Mouse (Mus musculus) heart, embryonic 14.5 days (tissue): ENCODE data around the gene Slc1a4. TPM values are rescaled to one million over a fixed set of nuclear protein-coding genes. Genes with fewer than 3 reads are reported as not detected.

Experiments
- ATAC-seq: fragments of 200-750 bp; cut with Nextera tagmentation; 2 replicates; pipeline ENCODE4 v1.8.0; 2017; ENCODE audit warnings: low read depth, moderate TSS enrichment; ENCODE audit not compliant: insufficient number of reproducible peaks, insufficient read depth, low FRiP score
- H3K27ac ChIP-seq, 2 experiments: fragments of 200-500 bp in 1 of 2; fragments of 300-500 bp in 1 of 2; sonication (generic) in 1 of 2; replicated peaks in 1 of 2; 2 replicates each; pipeline ENCODE4 v1.5.1; 2012 to 2014; ENCODE audit warnings: low read depth in 2 of 2, low read length in 2 of 2, control low read depth in 1 of 2, mild to moderate bottlenecking in 1 of 2, mixed read lengths in 1 of 2; ENCODE audit not compliant: control insufficient read depth in 1 of 2, insufficient read depth in 1 of 2
- H3K27me3 ChIP-seq: fragments of 300-500 bp; sonication (generic); 2 replicates; pipeline ENCODE4 v1.6.1; 2014; ENCODE audit warnings: mild to moderate bottlenecking, low read length, control low read depth; ENCODE audit not compliant: control insufficient read depth, insufficient read depth
- H3K36me3 ChIP-seq: fragments of 300-500 bp; sonication (generic); 2 replicates; pipeline ENCODE4 v1.6.1; 2014; ENCODE audit warnings: mild to moderate bottlenecking, control low read depth, low read length, mixed read lengths; ENCODE audit not compliant: control insufficient read depth, insufficient read depth
- H3K4me1 ChIP-seq, 2 experiments: fragments of 200-500 bp in 1 of 2; fragments of 300-500 bp in 1 of 2; sonication (generic) in 1 of 2; 2 replicates each; pipeline ENCODE4 v1.6.1; 2012 to 2014; ENCODE audit warnings: low read length in 2 of 2, control low read depth in 1 of 2, mixed read lengths in 1 of 2; ENCODE audit not compliant: control insufficient read depth in 2 of 2, insufficient read depth in 2 of 2
- H3K4me2 ChIP-seq: fragments of 300-500 bp; sonication (generic); 2 replicates; pipeline ENCODE4 v1.6.1; 2014; ENCODE audit warnings: mild to moderate bottlenecking, low read length
- H3K4me3 ChIP-seq, 2 experiments: fragments of 200-500 bp in 1 of 2; fragments of 300-500 bp in 1 of 2; sonication (generic) in 1 of 2; 2 replicates each; pipeline ENCODE4 v1.5.1; 2012 to 2014; ENCODE audit warnings: low read length in 2 of 2, mild to moderate bottlenecking in 2 of 2, control low read depth in 1 of 2, low read depth in 1 of 2, moderate library complexity in 1 of 2; ENCODE audit not compliant: control insufficient read depth in 1 of 2, insufficient read depth in 1 of 2
- H3K9ac ChIP-seq: fragments of 300-500 bp; sonication (generic); 2 replicates; pipeline ENCODE4 v1.6.1; 2014; ENCODE audit warnings: mild to moderate bottlenecking, low read length
- H3K9me3 ChIP-seq: fragments of 300-500 bp; sonication (generic); 2 replicates; pipeline ENCODE4 v1.6.1; 2016; ENCODE audit warnings: low read length, control low read depth; ENCODE audit not compliant: control insufficient read depth
- WGBS: fragments of 180-500 bp; shearing (Covaris S2); extraction: QIAGEN DNeasy Blood & Tissue Kit; methylation state at CpG from one replicate; pipeline ENCODE4 v1.1.7; 2014; 5-methylcytosine and 5-hydroxymethylcytosine counted together
- polyA plus RNA-seq: library from polyadenylated mRNA; unstranded; fragments of >200 nt; fragmentation: Nextera tagmentation; extraction: Ambion mirVana; gene quantifications from 2 replicates; pipeline ENCODE4 v1.2.1, GENCODE M21; 2014

The Slc1a4 gene
- polyA plus RNA-seq, 1 experiment from 2014 or later, result 7.5 TPM

- no peaks in the 10 kb centered on the region; a peak in 1 of 4 replicates for H3K4me1 ChIP-seq
- no peak overlapping the region for H3K9ac ChIP-seq
- H3K4me3 ChIP-seq, result no peak overlapping the region
- no peak overlapping the region for H3K27ac ChIP-seq
- ATAC-seq, result no peak
- H3K27me3 ChIP-seq, result no peaks in the 10 kb centered on the region
- WGBS, result 58% methylated on average over 1 of the region's 1 CpGs
- no peaks in the 10 kb centered on the region for H3K9me3 ChIP-seq
- no peak overlapping the region for H3K4me2 ChIP-seq
- peaks cover 9% of the 10 kb centered on the region; the same call in 1 of the 2 replicates for H3K36me3 ChIP-seq
These were observed 26.9 kb downstream of the Slc1a4 start for GRCm38 (mm10) chr11:20305641-20306040.

GRCm38 (mm10) chr11:20304341-20304740 lies 28.2 kb downstream of the Slc1a4 start:
- WGBS, result 70% methylated on average over 6 of the region's 6 CpGs
- no peak overlapping the region for H3K4me3 ChIP-seq
- no peak overlapping the region for H3K4me2 ChIP-seq
- H3K27ac ChIP-seq, result no peak overlapping the region
- no peak for ATAC-seq
- no peak overlapping the region for H3K9ac ChIP-seq
- peaks cover 4 to 5% of the 10 kb centered on the region in 2 experiments; a peak in 3 of 4 replicates for H3K4me1 ChIP-seq
- H3K9me3 ChIP-seq, result no peaks in the 10 kb centered on the region
- H3K27me3 ChIP-seq, result no peaks in the 10 kb centered on the region
- H3K36me3 ChIP-seq, result peaks cover 9% of the 10 kb centered on the region; the same call in 1 of the 2 replicates

- Histone ChIP-seq H3K36me3 (peaks cover 4% of the 10 kb centered on the region; the same call in 1 of the 2 replicates), H3K27ac (no peak overlapping the region), H3K4me1 (peaks cover 4 to 5% of the 10 kb centered on the region in 2 experiments; a peak in 3 of 4 replicates), H3K9me3 (no peaks in the 10 kb centered on the region), H3K27me3 (no peaks in the 10 kb centered on the region), H3K4me2 (no peak overlapping the region), H3K4me3 (no peak overlapping the region), H3K9ac (no peak overlapping the region)
- WGBS, result 77% methylated on average over 4 of the region's 4 CpGs
- ATAC-seq, result no peak
These were observed 31.2 kb downstream of the Slc1a4 start for GRCm38 (mm10) chr11:20301332-20301731.

GRCm38 (mm10) chr11:20300850-20301249 lies 31.7 kb downstream of the Slc1a4 start:
- 0 out of 2 replicates have a peak, but pooled peaks cover under 1% of the 10 kb centered on the region for H3K36me3 ChIP-seq
- ATAC-seq, result no peak
- H3K27ac ChIP-seq, result no peak overlapping the region
- H3K27me3 ChIP-seq, result no peaks in the 10 kb centered on the region
- H3K4me3 ChIP-seq, result no peak overlapping the region
- 87% methylated on average over 6 of the region's 6 CpGs for WGBS
- no peak overlapping the region for H3K4me2 ChIP-seq
- H3K4me1 ChIP-seq, result peaks cover 4 to 5% of the 10 kb centered on the region in 2 experiments; a peak in 3 of 4 replicates
- no peak overlapping the region for H3K9ac ChIP-seq
- no peaks in the 10 kb centered on the region for H3K9me3 ChIP-seq

- Histone ChIP-seq H3K27me3 (no peaks in the 10 kb centered on the region), H3K4me1 (peaks cover 4 to 5% of the 10 kb centered on the region in 2 experiments; a peak in 3 of 4 replicates), H3K36me3 (no peaks in the 10 kb centered on the region), H3K4me2 (no peak overlapping the region), H3K9me3 (no peaks in the 10 kb centered on the region), H3K27ac (no peak overlapping the region), H3K9ac (no peak overlapping the region), H3K4me3 (no peak overlapping the region)
- 57% methylated on average over 6 of the region's 6 CpGs for whole genome bisulfite sequencing
- ATAC-seq, result 0 out of 2 replicates have a peak, but pooled peaks have one; percentile 3
These were observed 32.6 kb downstream of the Slc1a4 start for GRCm38 (mm10) chr11:20299900-20300299.

GRCm38 (mm10) chr11:20284463-20284862 lies 48.0 kb downstream of the Slc1a4 start:
- H3K4me1 ChIP-seq, result peaks cover 0 to 3% of the 10 kb centered on the region in 2 experiments; a peak in 1 of 4 replicates
- no peaks in the 10 kb centered on the region for H3K27me3 ChIP-seq
- no peak overlapping the region for H3K4me3 ChIP-seq
- no peak overlapping the region for H3K9ac ChIP-seq
- no peaks in the 10 kb centered on the region for H3K36me3 ChIP-seq
- WGBS, result 74% methylated on average over 3 of the region's 3 CpGs
- no peak for ATAC-seq
- H3K4me2 ChIP-seq, result no peak overlapping the region
- H3K27ac ChIP-seq, result no peak overlapping the region
- H3K9me3 ChIP-seq, result no peaks in the 10 kb centered on the region

GRCm38 (mm10) chr11:20282601-20283219 lies 49.8 kb downstream of the Slc1a4 start:
- H3K9ac ChIP-seq, result no peak overlapping the region
- H3K36me3 ChIP-seq, result no peaks in the 10 kb centered on the region
- peaks cover 0 to 10% of the 10 kb centered on the region in 2 experiments; a peak in 2 of 4 replicates for H3K4me1 ChIP-seq
- H3K27ac ChIP-seq, result no peak overlapping the region
- 75% methylated on average over 2 of the region's 2 CpGs for WGBS
- H3K4me3 ChIP-seq, result no peak overlapping the region
- no peaks in the 10 kb centered on the region for H3K27me3 ChIP-seq
- no peaks in the 10 kb centered on the region for H3K9me3 ChIP-seq
- no peak overlapping the region for H3K4me2 ChIP-seq
- ATAC-seq, result no peak
